Mouse (Mus musculus) fat pad, adult 2 months (tissue): ENCODE data around the gene Hdac4.

Experiments used
- DNase-seq: peaks from one replicate; pipeline ENCODE4 v3.0.0-alpha.2; 2011; ENCODE audit warnings: low read depth, low spot score; ENCODE audit errors: extremely low read depth

Hdac4 gene

DNA sequence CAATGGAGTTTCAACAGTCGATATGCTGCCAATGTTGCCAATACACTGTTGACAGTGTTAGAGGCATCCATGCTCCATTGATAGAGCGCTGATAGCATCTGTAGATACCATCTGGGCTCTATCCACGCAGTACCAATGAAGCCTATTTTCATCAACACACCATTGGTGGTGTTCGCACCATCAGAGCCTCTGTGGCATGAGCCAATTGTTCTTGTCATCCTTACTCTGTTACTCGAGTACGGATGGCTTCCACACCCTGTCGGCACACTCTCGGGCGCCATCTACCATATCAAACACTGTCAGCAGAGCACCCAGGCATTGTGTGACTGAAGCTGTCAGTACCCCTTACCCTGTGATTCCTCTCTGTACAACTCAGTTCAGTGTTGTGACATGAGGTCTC lies 271.9 kb downstream of the Hdac4 start:
- no peak for DNase-seq

DNA sequence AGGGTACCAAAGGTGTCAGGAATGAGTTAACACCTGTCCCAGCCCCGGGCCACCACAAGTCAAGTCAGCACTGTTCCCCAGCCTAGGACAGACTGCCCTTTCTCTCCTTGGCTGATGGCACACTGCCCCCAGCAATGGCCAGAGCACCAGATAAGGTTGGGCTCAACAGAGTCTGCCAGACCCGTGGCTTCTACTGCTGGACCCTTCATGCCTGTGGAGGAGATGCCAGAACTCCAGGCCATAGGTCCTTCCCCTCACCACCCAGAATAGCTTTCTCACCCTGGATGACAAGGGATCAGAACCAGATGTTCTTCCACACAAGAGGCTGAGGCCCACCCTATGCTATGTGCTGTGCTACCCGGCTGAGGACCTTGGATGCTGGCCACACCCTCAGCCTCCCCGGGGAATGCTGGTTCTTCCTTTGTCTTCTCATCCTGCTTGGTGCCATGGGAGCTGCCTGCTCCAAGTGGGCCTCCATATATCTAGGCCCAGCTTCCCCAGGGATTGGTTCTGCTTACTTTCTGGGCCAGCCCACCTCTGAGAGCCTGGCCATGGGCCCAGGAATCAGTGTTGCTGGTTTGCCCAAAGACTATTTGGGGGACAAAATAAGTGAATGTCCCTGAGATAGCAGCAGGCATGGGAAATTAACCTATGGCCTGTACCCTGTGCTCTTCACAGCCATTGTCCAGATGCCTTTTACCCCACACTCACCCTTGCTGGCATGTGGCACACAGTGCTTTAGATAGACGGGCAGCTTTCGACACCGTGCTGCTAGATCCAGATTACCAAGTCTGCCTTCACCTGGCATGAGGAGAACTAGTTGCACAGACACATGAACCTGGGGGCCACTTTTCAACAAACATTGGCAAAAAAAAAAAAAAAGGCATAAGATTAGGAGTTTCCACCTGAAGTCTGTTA lies 273.0 kb downstream of the Hdac4 start:
- DNase-seq = no peak

DNA sequence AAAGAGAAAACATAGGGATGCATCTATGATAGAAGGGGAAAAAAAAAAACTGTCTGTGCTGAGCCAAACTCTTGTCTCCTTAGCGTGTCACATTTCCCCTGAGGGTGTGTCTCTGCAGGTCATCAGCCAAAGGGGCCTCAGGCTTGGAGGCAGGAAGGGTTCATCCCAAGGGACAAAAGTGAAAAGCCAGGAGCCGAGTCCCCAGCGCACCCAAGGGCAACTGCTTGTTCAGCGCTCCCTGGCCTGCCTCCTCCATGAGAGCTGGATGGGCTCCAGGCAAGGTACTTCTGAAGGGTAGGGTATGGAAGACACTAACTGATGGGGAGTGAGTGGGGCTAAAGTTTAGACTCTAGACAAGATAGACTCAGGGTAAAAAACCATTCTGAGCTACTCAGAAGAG lies 273.8 kb downstream of the Hdac4 start:
- DNase-seq = no peak

DNA sequence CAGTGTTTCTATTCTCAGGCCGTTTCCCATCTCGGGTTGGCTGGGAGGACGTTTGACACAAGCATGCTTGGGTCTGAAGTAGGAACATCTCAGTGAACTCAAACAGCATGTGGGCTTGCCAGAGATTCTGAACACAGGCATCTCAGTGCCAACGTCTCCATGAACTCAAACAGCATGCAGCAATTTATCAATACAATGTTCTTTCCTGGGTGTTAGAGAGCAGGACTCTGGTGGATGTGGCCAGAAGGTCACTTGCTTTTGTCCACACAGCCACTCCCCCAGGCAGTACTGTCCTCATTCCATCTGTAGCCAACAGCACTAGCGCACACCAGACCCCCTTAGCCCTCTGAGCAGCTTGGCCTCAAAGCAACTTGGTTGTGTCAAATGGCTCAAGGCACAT lies 274.2 kb downstream of the Hdac4 start:
- no peak for DNase-seq

DNA sequence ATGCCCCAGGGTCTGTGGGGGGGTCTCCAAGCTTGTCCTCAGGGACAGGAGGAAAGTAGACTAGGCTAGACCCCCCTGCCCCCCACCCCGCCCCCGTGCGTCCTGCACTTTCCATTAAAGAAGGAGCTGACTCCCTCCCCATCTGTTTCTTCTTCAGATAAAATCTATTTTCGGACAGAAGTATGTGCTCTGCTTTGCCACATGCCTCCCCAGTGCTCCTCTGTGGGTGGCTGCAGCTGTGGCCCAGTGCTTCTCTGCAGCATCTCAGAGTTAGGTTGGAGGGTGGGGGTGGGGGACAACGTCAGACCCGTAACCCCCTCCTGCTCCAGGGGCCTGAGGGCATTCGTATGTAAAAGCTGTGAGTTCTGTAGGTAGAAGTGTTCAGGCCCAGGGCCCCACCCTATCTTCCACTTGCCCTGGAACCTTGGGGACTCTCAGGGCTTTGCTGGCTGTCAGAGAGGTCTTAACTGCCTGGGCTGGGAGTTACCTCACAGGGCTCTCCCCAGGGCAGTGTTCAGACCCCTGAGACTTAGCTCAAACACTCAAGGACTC lies 275.4 kb downstream of the Hdac4 start:
- DNase-seq = no peak

DNA sequence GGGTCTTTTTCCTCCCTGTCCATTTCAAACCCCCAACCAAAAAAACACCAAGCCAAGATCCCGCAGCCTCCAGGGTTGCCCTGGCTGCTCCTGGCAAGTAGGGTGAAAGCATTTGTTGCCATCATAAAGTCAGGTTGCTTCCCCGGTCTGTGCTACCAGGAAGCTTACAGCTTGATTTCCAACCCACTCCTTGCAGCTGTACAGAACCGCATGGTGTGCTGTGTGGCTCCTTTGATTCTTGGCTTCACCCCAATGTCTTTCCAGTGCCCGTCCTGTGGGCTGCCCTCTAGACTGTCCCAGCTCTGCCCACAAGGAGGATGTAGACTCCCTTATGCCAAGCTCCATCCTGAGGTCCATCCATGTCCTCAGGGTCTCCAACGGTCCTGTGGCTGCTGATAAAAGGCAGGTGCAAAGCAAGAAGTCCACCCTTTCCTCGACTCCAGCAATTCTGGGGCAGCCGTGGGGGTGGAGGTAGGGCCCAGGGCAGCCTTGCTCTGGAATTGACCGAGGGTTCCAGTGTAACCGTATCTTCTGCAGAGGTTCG lies 277.2 kb downstream of the Hdac4 start:
- DNase-seq = no peak

DNA sequence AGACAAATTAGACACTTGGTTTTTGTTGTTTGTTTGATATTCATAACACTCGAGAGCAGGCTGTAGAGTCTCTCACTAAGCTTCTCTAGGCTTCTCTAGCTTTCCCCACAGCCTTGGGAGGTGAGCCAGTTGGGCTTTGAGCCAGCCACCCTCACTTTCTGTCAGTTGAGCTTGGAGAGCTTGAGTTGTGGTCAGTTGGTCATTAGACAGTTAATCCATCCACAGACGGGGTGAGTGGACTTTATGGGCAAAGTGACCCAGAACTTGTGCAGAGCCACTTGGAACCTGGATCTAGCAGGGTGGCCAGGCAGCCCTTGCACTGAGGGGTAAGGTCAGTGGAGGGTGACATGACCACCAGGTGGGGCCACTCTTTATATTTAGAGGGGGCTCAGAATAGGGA lies 277.9 kb downstream of the Hdac4 start:
- DNase-seq = no peak

DNA sequence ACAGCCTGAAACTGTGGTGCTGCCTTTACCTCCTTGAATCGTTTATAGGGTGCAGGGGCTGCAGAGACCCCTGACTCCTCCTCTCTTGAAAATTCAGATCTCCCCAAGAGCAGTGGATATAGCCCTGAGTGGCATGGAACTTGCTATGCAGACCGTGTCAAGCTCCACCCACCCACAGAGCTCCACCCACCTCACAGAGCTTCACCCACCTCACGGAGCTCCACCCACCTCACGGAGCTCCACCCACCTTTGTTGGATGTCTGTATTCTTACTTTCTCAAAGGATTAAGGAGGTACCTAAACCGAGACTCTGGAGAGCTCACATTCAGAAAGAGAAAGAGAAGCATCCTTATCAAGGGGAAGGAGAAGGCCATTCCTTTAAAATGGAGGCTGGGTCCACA lies 279.5 kb downstream of the Hdac4 start:
- DNase-seq = no peak

DNA sequence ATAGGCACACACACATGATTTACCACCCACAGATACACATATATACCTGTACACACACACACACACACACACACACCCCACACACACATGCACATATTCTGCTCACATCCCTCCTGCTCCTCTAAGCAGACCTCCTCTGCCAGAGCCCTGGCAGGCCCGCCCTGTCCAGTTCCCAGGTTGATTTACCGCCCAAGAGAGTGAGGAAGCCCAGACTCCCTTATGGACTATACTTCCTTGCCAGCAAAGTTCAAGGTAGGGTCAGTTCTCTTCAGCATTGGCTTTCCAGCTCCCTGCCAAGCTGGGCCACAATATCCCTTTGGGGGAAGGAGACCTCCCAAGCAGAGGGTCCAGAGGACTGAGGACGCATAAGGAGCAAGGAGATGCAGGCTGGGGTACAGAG lies 280.9 kb downstream of the Hdac4 start:
- no peak for DNase-seq

DNA sequence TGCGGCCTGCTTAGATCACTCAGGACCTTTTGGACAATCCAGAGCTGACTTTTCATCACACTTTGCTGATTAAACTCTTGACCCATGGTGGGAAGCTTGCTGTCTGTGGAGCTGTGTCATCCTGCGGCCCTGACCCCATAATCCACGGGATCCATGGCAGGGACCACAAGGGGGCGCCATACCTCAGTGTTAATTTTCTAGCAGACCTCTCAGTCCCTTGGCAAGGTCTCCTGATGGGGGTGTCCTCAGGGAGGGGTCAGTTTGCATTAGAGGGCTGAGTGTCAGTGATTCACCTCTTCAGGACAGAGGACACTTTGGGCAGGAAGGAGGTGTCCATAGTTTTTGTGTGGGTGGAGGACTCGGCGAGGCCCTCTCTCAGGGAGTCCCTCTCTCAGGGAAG lies 281.6 kb downstream of the Hdac4 start:
- no peak for DNase-seq

DNA sequence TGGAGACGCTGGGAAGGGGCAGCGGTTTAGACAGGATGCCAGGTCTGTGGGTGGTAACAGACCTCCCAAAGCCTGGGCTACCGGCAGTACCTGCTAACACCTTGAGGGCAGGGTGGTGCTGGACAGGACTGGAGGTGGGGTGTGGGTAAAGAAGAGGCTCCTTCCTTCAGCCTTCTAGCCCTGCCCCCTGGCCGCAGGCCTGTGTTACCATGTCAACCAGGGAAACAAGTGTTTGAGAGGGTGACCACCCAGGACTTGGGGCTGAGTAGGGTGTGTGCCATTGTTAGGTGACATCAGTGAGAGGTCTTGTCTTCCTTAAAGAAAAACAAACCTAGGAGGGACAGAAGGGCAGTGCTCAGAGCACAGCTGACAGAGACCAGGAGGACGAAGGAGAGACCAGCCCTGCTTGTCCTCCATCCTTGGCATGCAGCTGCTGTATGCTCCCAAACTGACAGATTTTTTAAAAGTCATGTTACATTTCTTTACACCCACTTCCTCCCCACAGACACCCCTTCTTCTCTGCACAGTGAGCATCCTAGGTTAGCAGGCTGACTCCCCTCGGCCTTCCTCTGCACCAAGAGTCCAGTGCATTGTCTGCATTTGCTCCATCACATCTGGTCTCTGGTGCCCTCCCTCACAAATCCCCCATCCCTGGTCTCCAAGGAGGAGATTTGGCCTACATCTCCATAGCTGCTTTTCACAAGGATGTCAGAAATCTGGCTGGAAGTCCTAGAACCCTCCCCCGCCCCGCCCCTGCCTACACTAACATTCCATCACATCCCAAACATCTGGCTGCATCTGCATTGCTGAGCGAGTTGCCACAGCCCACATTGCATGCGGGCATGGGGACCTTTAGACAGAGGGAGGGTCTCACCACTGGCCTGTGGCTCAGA lies 283.0 kb downstream of the Hdac4 start:
- DNase-seq = no peak

DNA sequence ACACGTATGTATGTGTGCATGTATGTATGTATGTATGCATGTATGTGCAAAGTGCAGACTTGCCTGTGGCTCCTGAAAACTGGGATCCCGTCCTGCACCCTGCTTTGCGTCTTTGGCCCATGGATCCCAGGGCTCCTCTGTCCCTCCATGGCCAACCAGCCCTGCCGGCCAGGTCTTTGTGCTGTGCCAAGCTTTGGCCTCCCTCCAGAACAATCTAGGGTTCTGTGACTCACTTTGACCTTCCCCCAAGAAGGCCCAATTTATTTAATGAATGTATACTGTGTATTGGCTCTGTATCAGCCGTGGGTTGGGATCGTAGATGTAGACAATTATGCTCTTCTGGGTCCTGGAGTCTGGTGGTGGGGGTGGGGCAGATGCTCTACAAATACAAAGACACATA lies 290.2 kb downstream of the Hdac4 start:
- DNase-seq = no peak

DNA sequence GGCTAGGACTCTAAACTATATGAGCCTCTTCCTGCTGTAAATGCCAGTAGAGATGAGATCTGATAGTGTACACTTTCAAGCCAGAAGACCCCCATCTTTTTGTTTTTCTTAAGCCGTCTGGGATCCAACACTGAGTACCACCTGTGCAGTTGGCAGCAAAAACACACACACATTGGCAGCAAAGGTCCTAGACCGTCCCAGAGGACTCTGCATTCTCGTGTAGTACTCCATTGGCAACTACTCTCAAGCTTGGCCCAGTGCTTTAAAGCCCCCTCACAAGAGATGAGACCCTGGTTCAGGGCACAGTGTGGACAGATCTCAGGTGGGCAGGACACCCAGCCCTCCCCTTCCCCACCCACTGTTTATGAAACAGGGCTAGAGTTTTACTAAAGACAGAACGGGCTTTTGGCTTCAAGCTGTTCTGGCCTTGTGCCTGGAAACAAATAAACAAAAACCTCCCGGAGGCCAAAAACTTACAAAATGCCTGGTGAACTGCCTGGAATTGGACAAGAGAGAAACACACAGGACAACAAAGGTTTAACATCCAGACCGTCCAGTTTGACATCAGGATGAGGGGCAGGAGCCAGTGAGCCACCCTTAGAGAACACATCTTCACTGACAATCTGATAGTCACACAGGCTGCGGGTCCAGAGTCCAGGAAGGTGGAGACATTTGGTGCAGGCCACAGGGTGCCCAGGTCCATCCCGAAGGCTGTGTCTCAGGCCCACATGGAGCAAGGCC lies 292.1 kb downstream of the Hdac4 start:
- no peak for DNase-seq

DNA sequence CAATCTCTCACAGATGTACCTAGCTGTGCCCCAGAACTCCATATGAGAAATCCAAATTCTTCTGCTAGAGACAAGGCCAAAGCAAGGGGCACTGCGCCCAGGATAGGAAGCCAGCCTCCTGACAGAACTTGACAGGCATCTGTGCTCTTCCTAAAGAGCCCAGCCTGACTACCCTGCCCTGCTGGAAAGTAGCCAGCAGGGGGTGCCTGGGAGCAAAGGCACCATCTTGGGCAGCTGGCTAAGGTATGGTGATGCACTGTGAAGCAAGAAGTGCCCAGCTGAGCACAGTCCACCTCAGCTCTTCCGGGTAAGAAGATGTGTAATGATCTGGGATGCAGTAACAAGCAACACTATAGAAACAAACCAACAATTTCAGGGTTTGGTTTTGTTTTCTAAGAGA lies 298.4 kb downstream of the Hdac4 start:
- DNase-seq = no peak

DNA sequence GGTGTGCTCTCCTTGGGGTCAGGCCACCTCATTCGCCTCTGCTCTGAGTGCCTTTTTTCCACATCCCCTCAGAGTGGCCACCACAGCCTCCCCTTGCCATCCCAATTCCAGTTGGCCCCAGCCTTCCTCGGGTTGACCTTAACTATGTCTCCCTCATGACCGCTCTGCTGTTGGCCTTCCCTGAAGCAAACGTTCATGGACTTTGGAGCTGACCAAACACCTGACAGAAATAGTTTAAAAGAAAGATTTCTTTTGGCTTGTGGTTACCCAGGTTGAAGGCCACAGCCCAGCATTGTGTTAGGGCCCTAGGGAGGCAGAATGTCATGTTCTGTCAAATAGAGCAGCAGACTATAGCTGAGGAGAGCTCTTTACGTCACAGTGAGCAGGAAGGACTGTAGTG lies 301.2 kb downstream of the Hdac4 start:
- no peak for DNase-seq

DNA sequence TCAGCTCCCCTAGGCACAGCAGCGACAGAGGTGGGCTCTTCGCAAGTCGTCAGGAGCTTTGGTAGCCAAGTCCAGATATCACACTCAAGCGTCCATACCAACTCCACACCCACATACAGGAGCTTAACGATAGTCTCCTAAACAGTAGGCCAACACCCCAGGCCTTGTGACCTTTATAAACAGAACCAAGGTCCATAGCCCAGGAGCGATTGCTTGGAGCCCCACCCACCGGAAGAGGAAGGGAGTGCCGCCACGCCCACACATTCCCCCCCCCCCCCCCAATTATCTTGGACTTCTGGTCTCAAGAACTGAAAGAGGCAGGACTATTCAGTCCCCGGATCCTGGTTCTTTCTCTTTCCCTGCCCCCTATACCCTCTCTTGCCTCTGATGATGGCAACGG lies 301.9 kb downstream of the Hdac4 start:
- DNase-seq = no peak

DNA sequence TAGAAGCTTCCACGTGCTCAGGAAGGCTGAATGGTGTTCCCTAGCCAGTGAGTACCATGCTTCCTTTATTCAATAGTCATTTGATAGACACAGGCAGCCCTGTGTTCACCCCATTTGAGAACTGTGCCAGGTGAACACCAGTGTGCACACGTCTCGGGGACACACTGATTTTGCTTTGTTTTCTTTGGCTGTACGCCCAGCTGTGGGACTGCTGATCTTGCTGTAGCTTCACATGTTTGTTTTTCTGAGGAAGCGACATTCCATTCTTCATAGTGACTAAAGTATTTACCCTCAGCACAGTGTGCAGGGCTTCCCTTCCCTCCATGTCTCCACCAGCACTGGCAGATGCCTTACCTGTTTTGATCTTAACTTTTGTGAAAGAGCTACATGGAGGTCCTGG lies 312.4 kb downstream of the Hdac4 start:
- DNase-seq = no peak

DNA sequence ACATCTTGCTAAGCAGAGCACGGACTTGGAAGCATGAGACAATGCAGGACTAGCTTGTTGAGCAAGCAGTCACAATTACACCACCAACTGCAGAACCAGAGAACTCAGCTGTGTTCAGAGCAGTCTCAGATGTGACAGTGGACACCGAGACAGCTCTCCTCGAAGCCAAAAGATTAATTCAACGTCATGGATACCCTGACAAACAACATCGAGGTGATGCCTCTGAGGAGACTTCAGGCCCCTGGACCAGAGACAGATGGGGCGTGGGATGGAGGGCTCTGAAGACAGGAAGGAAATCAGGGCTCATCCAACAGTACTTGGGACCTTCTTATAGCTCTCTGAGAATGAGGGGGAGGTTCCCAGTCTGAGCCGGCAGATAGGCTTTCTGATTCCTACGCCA lies 314.6 kb downstream of the Hdac4 start:
- DNase-seq = no peak

DNA sequence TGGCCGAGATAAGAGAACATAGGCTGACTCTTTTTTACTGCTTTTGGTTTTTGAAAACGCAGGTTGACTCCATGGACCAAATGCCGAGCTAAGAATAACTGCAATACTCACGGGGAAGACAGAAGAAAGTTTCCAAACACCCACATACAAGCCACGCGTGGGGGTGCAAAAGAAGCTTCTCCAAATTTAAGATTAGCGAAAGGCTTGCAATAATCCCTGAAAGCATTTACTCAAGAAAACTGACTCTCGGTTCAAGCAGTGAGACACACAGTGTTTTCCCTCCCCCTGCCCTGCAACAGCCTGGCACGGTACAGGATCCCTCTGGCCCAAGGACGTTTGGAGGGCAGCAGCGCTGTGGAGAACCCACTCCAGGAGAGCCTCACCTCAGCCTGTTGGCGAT lies 315.3 kb downstream of the Hdac4 start:
- DNase-seq = no peak
